Mouse (Mus musculus): ENCODE results near the gene Lgr5.
A peak's percentile ranks its signal among the peaks of the same experiment; 100 is the strongest.

Gene Lgr5

DNA sequence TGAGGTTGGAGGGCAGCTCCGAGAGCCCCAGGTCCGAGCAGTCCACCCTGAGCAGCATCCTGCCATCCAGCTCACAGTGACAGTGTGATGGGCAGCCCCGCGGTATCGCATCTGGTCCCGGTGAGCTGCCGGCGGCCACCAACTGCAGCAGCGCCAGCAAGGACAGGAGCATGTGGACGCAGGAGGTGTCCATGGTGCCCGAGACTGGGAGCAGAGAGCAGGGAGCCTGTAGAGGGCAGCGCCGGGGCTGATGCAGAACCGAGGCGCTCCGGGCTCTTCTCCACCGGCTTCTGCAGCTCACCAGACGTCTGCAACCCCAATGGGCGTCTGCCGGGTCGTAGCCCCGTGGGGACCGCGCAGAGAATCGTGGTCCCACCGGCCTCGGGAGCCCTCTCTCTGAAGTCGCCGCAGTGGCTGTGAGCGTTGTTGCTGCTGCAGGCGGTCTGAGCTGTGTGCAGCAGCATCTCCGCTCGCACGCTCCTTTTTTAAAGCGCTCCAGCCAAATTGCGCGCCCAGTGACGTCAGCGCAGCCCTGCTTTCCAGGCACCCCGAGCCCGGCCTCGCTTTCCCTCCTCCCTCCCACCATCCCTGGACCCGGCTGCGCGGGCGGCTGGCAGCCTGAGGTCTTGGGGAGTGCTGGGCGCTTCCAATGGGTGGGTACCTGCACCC, at the start of gene Lgr5:
Gene Lgr5 (minus strand): TSS at position 480 of the 669 bp plus-strand sequence.
- peak; percentile 39 to 68 for DNase-seq

DNA sequence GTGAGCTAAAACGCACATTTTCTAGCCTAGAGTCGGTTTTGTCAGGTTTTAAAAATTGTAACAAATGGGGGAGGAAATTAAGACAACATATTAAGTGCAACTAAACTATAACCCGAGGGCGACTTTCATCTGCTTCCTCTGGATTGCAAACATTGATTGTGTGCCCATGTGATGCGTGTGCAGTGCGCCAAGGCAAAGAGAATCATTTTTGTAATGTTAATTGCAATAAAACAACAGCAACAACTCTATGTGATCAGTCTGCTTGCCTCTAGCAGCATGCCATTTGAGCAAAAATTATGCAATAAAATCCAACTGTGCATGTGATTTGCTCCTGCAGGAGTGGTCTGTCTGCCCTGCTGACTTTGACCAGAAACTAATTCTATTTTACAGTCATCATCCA, 39.1 kb upstream of the Lgr5 start:
- DNase-seq: no peak

DNA sequence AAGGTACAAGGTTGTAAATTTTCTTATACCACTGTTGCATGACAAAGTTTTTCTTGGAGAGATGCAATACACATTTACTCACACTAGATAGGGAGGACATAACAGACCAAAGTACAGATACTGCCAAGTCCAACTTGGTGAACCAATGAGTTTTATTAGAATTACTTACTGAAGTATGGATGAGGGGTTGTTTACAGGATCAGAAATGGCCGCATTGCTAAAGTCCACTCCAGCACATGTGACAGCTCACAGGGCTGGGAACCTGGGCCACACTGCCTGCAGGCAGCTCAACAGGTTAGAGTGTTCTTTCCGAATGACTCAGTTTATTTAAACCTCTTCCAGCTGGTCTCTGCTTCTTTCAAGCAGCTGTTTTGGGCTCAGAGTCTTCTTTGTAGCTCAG, 37.4 kb upstream of the Lgr5 start:
- no peak for DNase-seq

DNA sequence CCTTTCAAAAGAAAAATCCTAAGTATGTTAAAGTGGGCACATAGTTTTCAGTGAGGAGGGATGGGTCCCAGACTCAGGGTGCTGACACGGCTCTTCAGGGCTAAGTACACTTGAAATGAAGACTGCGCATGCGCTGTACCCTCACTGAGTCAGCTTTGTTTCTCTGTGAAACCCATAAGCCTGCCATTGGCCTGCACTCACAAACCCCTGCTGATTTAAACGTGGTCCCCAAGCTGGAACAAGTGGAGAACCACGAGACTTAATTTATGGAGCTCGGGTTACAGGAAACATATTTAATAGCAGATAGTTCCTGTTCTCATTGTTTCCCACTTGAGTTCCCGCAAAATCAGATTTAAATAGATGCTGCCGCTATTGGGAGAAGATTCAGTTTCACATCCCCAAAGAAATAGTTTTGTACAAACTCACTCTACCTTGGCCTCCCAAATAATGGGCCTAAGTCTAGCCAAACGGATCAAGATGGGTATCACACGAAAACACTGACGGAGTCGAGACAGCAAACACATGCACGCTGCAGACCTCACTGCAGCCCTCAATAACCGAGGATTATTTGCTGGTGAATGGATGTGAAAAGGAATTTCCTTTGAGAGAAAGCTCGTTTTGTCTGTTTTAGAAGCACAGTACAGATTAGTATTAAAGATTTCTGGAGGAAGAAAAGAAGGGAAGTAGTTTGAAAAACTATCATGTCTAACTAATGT, 36.5 kb upstream of the Lgr5 start:
- peak; percentile 41 to 51 for DNase-seq

DNA sequence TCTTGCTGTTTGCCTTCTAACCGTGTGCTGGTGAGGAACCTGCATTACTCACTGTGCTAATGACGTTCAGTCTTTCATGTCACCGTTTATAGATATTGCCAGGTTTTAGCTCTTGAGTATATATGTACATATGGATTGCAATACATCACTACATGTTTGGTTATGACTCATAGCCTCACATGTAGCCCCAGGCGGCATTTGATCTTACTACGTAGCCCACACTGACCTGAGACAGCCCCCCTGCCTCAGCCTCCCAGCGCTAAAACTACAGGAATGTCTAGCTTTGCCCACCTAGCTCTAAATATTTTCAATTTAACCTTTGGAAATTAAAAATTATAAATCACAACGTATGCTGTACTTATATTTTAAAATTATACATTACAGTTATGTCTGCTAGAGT, 35.9 kb upstream of the Lgr5 start:
- no peak for DNase-seq

DNA sequence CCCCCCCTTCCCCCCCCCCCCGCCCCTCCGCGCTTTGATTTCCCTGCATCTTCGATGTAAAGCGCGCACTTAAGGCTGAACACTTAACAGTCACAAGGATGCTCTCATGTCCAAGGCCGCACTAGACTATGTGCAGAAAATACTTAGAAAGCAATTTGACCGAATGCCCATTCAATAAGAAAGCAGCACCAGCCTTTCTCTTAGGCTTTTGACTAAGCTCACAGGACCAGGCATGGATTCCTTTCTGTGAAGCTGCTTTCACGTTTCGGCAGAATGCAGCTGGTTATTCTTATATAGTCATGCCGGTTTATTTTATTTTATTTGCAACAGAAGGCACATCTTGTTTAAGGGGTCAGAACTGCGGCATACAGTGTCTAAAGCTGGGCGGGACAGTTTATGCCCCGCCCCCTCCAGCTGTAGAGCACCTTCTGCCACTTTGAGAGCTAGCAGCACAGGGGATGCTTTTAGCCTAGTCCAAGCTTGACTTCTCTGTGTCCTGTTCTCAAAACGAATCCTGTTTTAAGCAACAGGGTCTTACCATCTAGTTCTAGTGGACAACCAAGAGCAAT, 30.8 kb upstream of the Lgr5 start:
- no peak for DNase-seq

DNA sequence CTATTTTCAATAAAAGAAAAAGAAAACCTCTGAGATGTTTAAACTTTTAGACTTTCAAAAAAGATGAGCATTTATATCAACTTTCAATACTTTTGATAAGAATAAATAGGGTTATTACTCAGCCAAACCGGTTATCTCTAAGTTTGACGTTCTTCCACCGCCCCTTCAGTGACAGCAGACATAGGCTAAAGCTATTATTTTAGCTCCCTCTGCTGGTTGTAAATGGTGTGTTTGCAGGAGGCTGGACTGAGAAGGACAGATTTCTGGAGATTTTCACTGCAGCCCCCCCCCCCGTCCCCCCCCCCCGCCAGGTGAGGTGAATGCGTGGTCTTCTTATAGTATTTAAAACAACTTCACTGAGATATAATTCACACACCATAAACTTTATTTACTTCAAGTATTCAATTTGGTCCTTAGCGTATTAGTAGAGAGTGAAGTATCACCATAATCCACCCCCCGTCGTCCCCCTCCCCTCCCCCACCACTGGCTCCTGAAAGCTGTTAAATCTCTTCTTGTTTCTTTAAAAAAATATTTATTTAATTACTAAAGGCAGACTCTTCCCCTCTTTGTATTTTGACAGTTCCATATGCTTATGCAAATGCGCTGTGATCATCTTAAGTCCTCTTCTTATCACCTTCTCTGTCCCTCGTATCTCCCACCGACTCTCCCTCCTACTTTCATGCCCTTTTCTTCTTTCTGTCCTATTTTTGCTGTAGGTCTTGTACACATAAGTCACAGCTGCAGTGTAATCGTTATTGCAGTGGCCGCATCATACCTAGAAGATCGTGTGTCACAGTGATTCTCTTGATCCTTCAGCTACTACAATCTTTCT, 30.1 kb upstream of the Lgr5 start:
- DNase-seq: peak in 1 of 2 experiments; percentile 46

DNA sequence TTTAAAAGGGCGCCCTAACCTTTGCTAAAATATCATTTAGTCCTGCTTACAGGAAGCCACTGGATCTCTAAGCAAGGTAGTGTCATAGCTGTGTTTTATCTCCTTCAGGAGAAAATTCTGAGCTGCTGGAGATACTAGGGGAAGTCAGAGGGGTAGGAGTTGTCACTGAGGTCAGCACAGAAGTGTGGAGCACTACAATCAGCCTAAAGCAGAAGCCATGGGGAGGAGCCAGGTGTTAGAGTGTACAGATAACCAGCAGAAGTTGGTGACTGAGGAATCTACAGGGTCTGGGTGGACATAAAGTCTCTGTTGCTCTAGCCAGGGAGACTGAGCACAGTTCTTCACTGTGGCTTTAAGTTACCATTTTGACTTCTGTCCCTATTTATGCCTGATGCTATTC, 8.2 kb upstream of the Lgr5 start:
- DNase-seq: no peak

DNA sequence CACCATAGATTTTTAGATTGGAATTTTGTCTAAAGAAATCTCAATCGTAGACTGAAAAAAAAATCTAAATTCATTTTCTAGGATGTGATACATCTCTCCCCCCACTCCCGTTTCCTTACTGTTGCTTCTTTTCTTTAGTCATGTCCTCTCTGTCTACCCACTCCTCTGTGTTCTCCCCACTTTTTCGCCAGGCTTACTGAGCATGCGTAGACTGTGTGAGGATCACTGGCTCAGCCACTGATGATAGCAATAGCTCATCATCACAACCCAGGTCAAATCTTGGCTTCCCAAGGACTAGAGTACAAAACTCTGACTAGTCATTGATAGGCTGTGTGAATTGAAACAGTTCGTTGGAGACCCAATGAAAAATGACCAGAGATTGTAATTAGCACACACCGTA, 6.1 kb upstream of the Lgr5 start:
- no peak for DNase-seq

DNA sequence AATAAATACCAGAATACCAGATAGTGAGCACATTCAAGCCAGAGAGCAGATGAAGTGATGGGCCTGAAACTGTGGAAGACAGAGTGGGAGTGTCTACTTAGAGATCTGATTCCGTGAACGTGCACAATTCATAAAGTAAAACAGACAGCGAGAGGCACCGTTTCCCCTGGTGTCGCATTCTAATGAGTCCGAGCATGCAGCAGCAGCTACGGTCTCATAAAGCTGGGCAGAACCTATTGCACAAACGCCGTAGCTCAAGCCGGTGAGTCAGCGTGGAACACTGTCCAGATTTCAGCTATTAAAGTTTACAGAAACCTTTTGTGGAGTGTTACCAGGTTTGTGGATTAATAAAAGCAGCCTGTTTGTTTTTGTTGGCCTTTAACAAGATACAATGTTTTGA, 5.6 kb upstream of the Lgr5 start:
- DNase-seq: no peak

DNA sequence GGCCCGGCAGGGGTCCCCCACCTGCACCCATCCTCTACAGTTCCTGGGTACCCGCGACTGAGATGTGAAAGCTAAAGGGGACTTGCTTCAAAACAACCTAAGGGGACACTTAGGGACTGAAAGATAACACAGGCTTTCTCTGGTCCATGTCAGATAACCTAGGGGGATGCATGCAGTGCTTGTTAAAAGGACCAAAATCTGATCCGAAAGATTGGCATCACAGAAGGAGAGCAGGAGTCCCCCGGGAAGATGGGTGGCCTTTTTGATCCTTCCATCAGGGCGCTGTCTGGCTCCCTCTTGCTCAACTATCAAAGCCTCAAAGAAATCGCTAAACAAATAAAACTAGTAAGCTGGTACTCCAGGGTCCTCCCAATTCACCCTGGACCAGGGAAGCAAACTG, 399 bp upstream of the Lgr5 start:
- no peak for DNase-seq

DNA sequence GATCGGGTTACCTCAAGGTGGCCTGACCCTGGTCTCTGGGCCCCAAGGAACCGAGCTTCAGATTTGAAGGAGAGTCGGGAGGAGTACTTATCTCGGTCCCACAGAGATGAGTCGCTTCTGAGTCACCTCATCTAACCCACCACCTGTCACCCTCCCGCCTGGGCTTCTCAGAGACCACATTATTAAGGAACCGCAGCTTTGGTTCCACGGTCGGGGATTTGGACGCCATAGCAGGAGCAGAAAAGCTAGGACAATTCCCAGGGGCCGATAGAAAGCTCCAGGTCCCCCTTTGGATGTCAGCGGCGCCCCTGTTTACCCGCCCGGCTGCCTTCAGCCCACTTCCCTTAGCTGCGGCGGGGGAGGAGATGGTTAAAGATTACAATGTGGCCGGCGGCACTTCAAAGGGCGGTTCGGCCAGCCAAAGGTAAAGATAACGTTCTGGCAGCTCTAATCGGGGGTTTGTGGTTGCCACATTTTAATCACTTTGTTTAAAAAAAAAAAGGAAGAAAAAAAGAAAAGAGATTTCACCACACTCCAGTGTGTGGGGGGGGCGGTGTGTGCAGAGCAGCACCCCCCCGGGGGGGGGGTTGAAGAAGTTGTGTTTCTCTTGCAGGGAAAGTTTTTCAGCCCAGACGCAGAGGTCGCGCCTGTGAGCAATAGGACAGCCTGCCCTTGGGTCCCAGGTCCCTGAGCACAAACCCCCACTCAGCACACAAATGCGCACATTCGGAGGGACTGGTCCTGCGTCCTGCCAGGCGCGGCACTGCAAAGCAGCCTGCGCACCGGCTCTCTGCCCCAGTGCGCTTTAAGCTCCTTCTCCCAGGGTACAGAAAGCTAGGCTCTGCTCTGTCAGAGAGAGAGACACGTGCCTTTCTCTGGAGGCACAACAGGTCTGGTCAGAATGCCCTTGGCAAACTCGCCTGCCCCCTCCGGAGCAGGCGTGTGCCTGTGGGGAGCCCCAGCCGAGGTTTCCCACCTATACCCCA, 1.0 kb downstream of the Lgr5 start:
- DNase-seq: peak; percentile 21 to 42

DNA sequence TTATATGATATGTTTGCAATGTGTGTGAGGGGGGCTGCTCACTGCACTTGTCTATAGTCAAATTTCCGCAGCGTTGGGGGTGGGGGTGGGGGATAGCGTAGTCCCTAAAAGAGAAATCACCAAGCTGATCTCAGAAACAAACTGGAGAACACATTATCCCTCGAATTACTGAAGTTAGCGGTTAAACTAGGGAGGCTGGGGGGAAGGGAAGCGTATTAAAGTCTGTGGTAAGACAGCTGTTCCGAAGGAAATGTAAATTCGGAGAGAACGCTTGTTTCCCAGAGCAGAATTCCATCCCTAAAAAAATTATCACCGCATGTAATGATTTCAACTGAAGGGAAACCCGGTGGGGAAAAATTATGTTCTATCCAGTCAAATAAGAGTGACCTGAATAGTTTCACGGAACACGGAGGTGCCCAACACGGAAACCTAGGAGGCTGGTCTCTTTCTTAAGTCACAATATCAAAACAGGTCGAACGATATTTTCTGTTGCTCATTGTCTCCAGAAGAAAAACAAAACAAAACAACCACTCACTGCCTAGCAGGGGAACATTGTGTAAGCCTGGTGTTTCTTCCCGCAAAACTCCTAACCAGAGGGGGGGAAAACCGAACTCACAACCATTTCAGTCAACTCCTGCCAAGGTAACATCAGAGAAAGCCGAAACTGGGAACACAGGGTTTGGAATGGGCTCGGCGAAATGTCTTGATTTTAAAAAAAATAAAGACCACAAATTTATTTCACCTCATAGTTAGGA, 1.9 kb downstream of the Lgr5 start:
- DNase-seq: no peak

DNA sequence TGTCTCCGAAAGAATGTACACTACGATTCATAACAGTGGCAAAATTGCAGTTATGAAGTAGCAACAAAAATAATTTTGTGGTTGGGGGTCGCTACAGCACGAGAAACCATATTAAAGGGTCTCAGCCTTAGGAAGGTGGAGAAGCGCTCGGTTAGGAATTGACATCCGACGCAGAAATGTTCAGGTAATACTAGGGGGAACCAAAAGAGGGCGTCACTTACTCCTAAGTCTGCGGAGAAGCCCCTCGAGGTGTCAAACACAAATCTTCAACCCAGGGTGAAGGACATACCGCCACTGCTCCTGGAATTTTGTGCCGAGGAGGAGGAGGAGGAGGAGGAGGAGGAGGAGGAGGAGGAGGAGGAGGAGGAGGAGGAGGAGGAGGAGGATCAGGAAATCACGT, 2.9 kb downstream of the Lgr5 start:
- no peak for DNase-seq

DNA sequence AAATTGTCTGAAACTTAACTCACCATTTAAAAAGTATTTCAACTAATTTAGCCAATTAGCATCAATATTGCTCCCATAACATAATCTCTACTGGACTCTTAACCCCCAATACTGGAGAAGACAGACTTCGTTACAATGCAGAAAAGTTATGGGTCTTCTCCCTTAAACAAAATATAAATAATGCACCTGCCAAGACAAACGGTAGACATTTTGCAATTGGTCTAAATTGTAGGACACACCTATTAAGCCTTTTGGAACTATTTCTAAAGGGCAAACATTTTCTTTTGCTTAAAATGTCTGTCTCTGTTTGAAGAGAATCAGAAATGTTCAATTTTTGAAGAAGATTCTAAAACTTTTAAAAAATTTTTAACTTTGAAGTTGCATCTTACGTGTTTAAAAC, 4.5 kb downstream of the Lgr5 start:
- no peak for DNase-seq

DNA sequence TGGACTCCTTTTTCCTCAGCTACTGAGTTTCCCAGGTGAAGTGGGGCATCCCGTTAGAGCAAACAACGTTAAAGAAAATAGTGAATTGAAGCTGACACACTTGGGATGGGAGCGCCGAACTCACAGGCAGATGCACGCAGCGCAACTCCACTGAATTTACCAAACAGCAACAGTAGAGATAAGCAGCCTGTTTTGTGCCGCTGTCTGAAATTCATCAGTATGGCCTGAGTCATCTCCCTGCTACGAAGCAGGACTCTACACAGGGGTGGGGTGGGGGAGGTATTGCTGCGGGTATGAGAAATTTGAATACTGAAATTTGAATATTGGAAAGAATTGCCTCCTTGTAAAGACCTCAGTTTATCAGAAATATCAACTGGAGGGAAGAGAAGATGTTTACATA, 5.6 kb downstream of the Lgr5 start:
- DNase-seq: no peak

DNA sequence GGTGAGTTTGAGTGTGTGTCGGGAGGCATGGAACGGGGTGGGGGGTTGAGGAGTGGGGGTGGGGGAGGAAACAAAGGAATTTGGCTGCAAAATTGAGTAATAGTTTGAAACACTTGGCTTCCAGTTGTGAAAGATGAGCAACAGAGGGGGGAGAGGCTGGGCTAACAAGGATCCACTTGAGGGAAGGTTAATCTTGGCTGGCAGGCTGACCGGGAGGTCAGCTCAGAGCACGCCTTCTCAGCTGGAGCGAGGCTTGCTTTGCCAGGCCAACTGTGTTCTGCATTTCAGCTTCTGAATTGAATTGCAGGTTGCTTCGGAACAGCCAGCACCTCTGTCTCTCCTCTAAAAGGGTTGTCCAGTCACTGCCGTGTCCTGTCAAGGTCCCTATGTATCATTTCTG, 8.1 kb downstream of the Lgr5 start:
- no peak for DNase-seq

DNA sequence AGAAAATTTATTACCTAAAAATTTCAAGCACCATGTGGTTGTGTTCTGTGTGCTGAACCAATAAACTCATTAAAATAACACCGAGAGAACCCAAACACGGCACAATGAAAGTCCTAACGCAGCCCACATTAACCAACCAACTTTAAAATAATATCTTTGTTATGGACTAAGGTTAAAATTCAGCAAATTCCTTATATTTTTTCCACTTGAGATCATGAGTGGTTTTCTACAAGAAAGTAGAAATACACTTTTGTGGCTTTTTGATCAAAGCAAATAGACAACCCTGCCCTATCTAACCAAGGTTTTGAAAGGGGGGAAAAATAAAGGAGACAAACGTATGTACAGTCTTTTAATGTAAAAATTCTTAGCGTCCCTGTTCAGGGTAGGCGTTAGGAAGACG, 8.5 kb downstream of the Lgr5 start:
- DNase-seq: no peak

DNA sequence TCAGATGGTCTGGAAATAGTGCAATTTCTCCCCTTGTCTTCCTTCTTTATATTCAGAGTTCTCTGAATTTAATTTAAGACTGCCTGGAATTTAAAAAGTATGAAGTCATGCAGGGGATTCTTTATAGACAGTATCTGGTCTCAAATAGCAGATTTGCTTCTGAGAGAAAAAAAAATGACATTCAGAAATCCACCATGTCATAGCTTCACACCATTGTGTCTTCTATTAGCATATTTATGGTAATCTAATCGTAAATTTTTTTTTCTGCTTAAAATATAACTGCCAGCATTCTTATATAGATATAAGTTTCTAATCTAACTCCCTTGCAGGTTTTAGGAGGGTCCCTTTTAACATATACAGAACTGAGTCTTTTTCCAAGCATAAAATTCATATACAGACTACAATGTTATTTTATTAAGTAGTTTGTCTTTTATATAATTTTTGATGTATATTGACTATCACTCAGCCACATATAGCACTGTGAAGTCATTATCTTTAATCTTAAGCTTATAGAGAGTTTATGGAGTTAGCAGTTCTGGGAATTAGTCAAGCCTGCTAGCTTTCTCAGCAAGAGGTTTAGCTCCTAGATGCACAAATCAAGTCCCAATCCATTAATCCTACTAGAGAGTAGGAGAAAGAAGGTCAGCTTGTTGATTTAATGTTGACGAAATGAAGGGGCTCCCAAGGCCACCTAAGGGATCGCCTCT, 15.7 kb downstream of the Lgr5 start:
- DNase-seq: no peak

DNA sequence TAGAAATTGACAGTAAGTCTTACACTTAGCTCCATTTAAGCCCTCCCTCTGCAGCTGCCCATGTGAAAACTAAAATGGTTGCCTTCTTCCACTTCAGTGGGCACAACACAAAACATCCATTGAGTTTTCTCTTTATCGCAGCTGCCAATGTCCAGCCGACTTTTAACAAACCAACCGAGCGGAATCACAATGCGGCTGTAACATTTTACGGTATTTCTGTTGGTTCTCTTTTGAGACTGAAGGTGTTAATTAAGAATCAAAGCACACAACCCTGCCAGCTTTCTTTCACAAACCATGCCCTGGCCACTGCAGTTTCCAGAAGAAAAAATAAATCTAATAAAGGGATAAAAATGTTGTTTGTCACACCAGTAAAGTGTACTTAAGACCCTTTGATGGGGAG, 16.3 kb downstream of the Lgr5 start:
- no peak for DNase-seq

DNA sequence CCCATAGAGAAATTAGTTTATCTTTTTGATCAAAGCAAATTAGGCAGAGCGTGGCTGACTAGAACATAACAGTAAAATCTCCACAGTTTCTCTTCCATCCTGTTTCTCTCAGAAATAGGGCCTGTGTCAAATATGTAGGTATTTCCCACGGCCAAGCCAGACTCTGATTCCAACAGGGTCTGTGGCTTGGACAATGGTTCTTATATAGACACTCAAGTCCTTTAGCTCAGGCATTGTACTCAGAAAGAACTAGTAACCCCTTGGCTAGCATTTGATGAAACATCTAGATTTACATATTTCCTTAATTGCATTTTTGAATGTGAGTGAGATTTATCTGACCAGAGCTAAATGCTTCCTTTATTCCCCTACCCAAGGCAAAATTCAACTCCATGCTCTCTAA, 17.0 kb downstream of the Lgr5 start:
- no peak for DNase-seq
